Mouse (Mus musculus) adrenal gland, postnatal 10 days (tissue): ENCODE results near the gene Olfr1179. TPM values are rescaled to one million over a fixed set of nuclear protein-coding genes. Genes with fewer than 3 reads are reported as not detected.
"Not testable (repeated sequence)": the region's sequence is repeated elsewhere in the genome, so short reads cannot be mapped to it uniquely, and the experiment has no call there.

ENCODE experiments used
- DNase-seq: peaks from one replicate; pipeline ENCODE4 v3.0.0; 2021; ENCODE audit warnings: mixed read lengths
- long read RNA-seq, 2 experiments: library from polyadenylated mRNA; stranded (forward); transcript quantifications; one replicate each; pipeline ENCODE4 v2.0.0; 2021
- total RNA-seq, 2 experiments: library from RNA; stranded (reverse); gene quantifications; 2 replicates each; pipeline ENCODE4 v1.2.3; 2021

Olfr1179 gene
- not detected for total RNA-seq
- long read RNA-seq, experiment 1: 0 reads
- long read RNA-seq, experiment 2: 0 reads

DNA sequence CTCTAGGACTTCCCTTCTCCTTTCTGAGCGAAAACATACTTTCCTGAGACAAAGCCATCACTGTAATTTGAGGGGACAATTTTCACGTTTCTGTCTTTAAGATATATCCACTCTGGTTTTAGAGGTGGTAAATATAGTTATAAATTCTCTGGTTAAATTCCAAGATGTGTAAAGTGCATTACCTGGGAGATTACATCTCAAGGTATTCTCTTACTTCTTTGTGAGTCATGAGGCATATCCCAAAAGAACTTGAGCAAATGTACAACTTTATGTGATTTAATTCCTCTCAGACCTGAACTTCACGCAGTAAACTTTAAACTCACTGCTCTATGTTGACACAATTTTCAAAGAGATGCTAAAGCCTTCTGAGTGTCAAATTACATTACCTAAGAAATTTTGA, at the start of gene Olfr1179:
Gene Olfr1179 (minus strand): TSS at position 101 of the 400 bp plus-strand sequence.
- DNase-seq: no peak

DNA sequence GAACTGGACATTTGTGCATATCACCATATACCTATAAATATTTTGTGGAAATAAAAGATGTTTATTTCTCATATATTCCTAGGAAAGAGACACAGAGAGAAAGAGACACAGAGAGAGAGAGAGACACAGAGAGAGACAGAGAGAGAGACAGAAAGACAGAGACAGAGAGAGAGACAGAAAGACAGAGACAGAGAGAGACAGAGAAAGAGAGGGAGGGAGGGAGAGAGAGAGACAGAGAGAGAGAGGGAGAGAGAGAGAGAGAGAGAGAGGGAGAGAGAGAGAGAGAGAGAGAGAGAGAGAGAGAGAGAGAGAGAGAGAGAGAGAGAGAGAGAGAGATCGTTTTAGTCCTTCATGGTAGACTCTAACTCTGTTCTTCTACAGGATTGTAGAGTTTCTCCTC, 48.3 kb upstream of the Olfr1179 start, which contains the start of gene Olfr1183:
Gene Olfr1183 (plus strand): TSS at position 301 of the 400 bp plus-strand sequence.
- DNase-seq: not testable (repeated sequence)

DNA sequence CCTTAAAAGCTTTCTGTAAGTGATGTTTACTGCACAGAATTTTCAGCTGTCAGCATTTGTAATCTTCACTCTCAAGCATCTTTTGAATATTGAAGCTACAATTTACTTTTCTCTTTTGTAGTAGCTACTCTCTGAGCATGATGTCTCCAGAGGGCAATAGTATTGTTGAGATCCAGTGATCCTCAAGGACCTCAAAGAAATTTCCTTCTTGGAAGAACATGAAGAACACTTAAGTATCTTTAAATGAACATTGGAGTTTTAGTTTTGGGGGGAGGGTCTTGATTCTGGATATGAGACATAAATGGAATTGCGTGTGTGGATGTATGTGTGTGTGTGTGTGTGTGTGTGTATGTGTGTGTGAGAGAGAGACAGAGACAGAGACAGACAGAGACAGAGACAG, 42.8 kb upstream of the Olfr1179 start, which contains the start of gene Gm13757:
Gene Gm13757 (minus strand): TSS at position 101 of the 400 bp plus-strand sequence.
- DNase-seq: no peak

DNA sequence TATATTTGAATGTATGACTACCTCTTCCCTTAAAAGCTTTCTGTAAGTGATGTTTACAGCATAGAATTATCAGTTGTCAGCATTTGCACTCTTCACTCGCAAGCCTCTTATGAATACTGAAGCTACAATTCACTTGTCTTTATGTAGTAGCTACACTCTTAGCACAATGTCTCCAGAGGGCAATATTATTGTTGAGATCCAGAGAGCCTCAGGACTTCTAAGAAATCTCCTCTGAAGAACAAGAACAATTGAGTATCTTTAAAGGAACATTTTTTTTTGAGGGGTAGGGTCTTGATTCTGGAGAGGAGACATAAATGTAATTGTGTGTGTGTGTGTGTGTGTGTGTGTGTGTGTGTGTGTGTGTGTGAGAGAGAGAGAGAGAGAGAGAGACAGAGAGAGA, 19.8 kb upstream of the Olfr1179 start, which contains the start of gene Olfr1181:
Gene Olfr1181 (minus strand): TSS at position 101 of the 400 bp plus-strand sequence.
- no peak for DNase-seq

DNA sequence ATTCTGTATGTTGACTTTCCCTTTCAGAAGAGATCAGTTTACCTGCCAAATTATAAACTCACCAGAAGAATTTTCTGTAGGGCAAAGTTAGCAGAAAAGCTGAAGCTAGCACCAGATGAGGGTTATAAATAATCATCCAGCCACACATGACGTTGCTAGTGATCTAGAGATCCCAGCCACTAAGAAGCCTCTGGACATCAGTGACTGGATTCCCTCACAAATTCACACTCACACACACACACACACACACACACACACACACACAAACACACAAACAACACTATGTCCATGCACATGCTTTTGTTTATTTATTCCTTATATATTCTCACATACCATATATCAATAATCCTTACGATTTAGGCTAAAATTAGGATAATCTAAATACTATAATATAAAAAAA, 12.8 kb upstream of the Olfr1179 start, which contains the start of gene Olfr1180:
Gene Olfr1180 (minus strand): TSS at position 101 of the 400 bp plus-strand sequence.
- DNase-seq: no peak

DNA sequence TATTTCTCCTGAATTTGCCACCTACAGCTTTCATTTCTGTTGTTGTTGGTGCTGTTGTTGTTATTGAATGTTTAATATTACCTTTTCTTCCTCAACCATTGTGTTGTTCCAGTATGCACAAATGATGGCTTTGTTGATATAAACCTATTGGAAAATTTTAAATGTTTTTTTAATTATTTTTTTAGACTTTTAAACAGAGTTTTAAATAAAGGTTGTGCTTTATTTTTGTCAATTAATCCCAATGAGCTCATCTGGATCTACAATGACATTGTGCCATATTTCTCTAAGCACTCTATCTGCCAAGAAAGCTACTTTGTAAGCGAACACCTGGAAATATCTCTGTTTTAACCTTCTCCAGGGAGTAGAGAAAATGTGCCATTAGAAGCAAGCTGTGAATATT, 19.5 kb downstream of the Olfr1179 start, which contains the start of gene Olfr1178:
Gene Olfr1178 (plus strand): TSS at position 301 of the 400 bp plus-strand sequence.
- no peak for DNase-seq

DNA sequence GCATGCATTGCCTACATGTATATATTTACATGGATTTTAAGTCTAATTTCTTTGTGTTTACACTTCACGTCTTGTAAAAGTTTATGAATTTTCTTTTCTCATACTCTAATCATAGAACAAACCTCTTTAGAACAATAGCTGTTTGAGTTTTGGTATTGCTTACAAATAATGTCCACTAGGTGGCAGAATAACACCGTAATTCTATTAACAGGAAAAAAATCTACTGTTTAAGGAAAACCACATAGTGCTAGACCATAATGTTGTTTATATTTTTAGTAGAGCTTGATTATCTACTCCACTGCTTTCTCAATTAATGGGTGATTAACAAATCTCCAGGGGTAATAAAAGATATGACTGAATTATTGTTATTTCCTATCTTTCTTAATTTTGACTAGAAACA, 49.9 kb downstream of the Olfr1179 start:
- DNase-seq: no peak

Other genes with a start within 250 kb of the Olfr1179 start
- not detected for gene Olfr1168, start 224.6 kb downstream of the Olfr1179 start, total RNA-seq
- not detected for gene Olfr1170, start 178.1 kb downstream of the Olfr1179 start, total RNA-seq
- gene Olfr1173, start 126.6 kb downstream of the Olfr1179 start, total RNA-seq: not detected
- gene Olfr1174-ps, start 91.3 kb downstream of the Olfr1179 start, total RNA-seq: not detected
- not detected for gene Olfr1175-ps, start 79.2 kb downstream of the Olfr1179 start, total RNA-seq
- gene Olfr1176, start 69.7 kb downstream of the Olfr1179 start, total RNA-seq: not detected
- gene Olfr1177-ps, start 60.0 kb downstream of the Olfr1179 start, total RNA-seq: not detected
- not detected for gene Olfr1178, start 19.4 kb downstream of the Olfr1179 start, total RNA-seq
- gene Olfr1180, start 12.7 kb upstream of the Olfr1179 start, total RNA-seq: not detected
- not detected for gene Olfr1181, start 19.7 kb upstream of the Olfr1179 start, total RNA-seq
- not detected for gene Gm13757, start 42.7 kb upstream of the Olfr1179 start, total RNA-seq
- gene Olfr1183, start 48.4 kb upstream of the Olfr1179 start, total RNA-seq: not detected
- not detected for gene Olfr1184, start 77.1 kb upstream of the Olfr1179 start, total RNA-seq
- not detected for gene Olfr1185-ps1, start 86.9 kb upstream of the Olfr1179 start, total RNA-seq
- not detected for gene Olfr1186, start 112.1 kb upstream of the Olfr1179 start, total RNA-seq
- gene Olfr1188, start 150.5 kb upstream of the Olfr1179 start, total RNA-seq: not detected
- not detected for gene Olfr1189, start 180.0 kb upstream of the Olfr1179 start, total RNA-seq
- gene Olfr1191-ps1, start 234.1 kb upstream of the Olfr1179 start, total RNA-seq: under 1 TPM in 1 of 2 experiments, not detected in 1; 0.06 TPM
- gene Olfr1192-ps1, start 242.1 kb upstream of the Olfr1179 start, total RNA-seq: not detected